Mouse (Mus musculus) forebrain, postnatal 0 days (tissue): Measurements from ENCODE around the gene Sema4a. TPM values are rescaled to one million over a fixed set of nuclear protein-coding genes. Genes with fewer than 3 reads are reported as not detected.

Source experiments
- ATAC-seq: fragments of 200-750 bp; cut with Nextera tagmentation; 2 replicates; pipeline ENCODE4 v1.8.0; 2017; ENCODE audit warnings: mild to moderate bottlenecking, moderate library complexity
- DNase-seq: peaks from one replicate; pipeline ENCODE4 v3.0.0-alpha.2; 2015
- H3K27ac ChIP-seq: fragments of 300-500 bp; sonication (generic); 2 replicates; pipeline ENCODE4 v1.5.1; 2014; ENCODE audit warnings: low read depth, mild to moderate bottlenecking, antibody characterized with exemption, low read length, moderate library complexity, mixed read lengths
- H3K27me3 ChIP-seq: fragments of 300-500 bp; sonication (generic); 2 replicates; pipeline ENCODE4 v1.6.1; 2014; ENCODE audit warnings: mild to moderate bottlenecking, low read length, mixed read lengths; ENCODE audit not compliant: insufficient read depth
- H3K36me3 ChIP-seq: fragments of 300-500 bp; sonication (generic); 2 replicates; pipeline ENCODE4 v1.6.1; 2014; ENCODE audit warnings: mild to moderate bottlenecking, moderate library complexity; ENCODE audit not compliant: insufficient read depth
- H3K4me1 ChIP-seq: fragments of 300-500 bp; sonication (generic); 2 replicates; pipeline ENCODE4 v1.6.1; 2014; ENCODE audit warnings: antibody characterized with exemption; ENCODE audit not compliant: insufficient read depth
- H3K4me2 ChIP-seq: fragments of 300-500 bp; sonication (generic); 2 replicates; pipeline ENCODE4 v1.6.1; 2014; ENCODE audit warnings: low read depth, mild to moderate bottlenecking, moderate library complexity
- H3K4me3 ChIP-seq: fragments of 300-500 bp; sonication (generic); 2 replicates; pipeline ENCODE4 v1.5.1; 2014; ENCODE audit warnings: low read depth, low read length, mixed read lengths
- H3K9ac ChIP-seq: fragments of 300-500 bp; sonication (generic); 2 replicates; pipeline ENCODE4 v1.6.1; 2014; ENCODE audit warnings: mild to moderate bottlenecking
- H3K9me3 ChIP-seq: fragments of 300-500 bp; sonication (generic); 2 replicates; pipeline ENCODE4 v1.6.1; 2016; ENCODE audit warnings: low read length
- CTCF ChIP-seq: sonication (generic); IDR thresholded peaks from 2 replicates; pipeline ENCODE4 v1.5.1; 2016; ENCODE audit warnings: antibody characterized with exemption, control low read depth, low read depth
- WGBS: fragments of 180-500 bp; shearing (Covaris S2); extraction: QIAGEN DNeasy Blood & Tissue Kit; methylation state at CpG from one replicate; pipeline ENCODE4 v1.1.7; 2014; 5-methylcytosine and 5-hydroxymethylcytosine counted together
- polyA plus RNA-seq: library from polyadenylated mRNA; unstranded; fragments of >200 nt; fragmentation: Nextera tagmentation; extraction: Ambion mirVana; gene quantifications from 2 replicates; pipeline ENCODE4 v1.2.1, GENCODE M21; 2015
- total RNA-seq: library from RNA; depleted of rRNA; stranded (reverse); fragments of >200 nt; gene quantifications from 2 replicates; pipeline ENCODE4 v1.2.3, GENCODE M21; 2014

Sema4a gene
- total and polyA plus RNA-seq, 2 experiments from 2014 or later = 25.8 to 31.5 TPM

GRCm38 (mm10) chr3:88486043-88486442, 25.1 kb upstream of the Sema4a start:
- ATAC-seq (no peak), DNase-seq (no peak)
- TF ChIP-seq CTCF = no peak
- WGBS = 70% methylated on average over 5 of the region's 5 CpGs
- Histone ChIP-seq H3K4me1 (no peaks in the 10 kb centered on the region), H3K4me2 (no peak overlapping the region), H3K9me3 (no peaks in the 10 kb centered on the region), H3K36me3 (peaks cover 38% of the 10 kb centered on the region), H3K27ac (no peak overlapping the region), H3K4me3 (no peak overlapping the region), H3K27me3 (peaks cover 18% of the 10 kb centered on the region), H3K9ac (no peak overlapping the region)

- Histone ChIP-seq H3K4me1 (no peaks in the 10 kb centered on the region), H3K9me3 (no peaks in the 10 kb centered on the region), H3K4me2 (peak overlapping the region; percentile 21; the same call in 1 of the 2 replicates), H3K36me3 (peaks cover 40% of the 10 kb centered on the region), H3K4me3 (no peak overlapping the region), H3K27ac (no peak overlapping the region), H3K9ac (no peak overlapping the region), H3K27me3 (peaks cover 18% of the 10 kb centered on the region)
- ATAC-seq (no peak), DNase-seq (no peak)
- 26% methylated on average over 39 of the region's 39 CpGs for WGBS
- TF ChIP-seq CTCF = no peak
Observed at GRCm38 (mm10) chr3:88484597-88485316, 23.8 kb upstream of the Sema4a start.

DNA sequence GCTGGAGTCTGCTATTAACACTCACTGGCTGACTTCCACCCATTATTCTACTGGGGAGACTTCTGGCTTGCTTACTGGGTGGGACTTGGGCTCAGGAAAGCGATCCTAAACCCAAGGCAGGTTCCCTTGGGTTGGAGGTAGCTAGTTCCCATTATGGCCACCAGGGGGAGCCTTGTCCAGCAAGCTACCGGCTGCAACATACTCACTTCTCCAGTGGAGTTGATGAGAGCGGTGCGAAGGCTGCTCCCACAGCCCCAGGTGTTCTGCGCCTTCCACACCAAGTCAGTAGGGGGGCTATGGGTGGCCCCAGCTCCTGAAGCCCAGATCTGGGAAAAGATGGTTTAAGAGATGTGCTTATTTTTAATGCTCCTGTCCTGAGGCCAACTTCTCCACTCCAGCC, 22.6 kb upstream of the Sema4a start:
- Histone ChIP-seq H3K27me3 (peaks cover 18% of the 10 kb centered on the region), H3K36me3 (peaks cover 40% of the 10 kb centered on the region), H3K27ac (no peak overlapping the region), H3K9me3 (no peaks in the 10 kb centered on the region), H3K4me3 (no peak overlapping the region), H3K4me2 (no peak overlapping the region), H3K4me1 (no peaks in the 10 kb centered on the region), H3K9ac (no peak overlapping the region)
- peak; percentile 84 for DNase-seq
- WGBS = 6% methylated on average over 5 of the region's 5 CpGs
- peak; percentile 97 for TF ChIP-seq CTCF
- ATAC-seq = peak; percentile 73

DNA sequence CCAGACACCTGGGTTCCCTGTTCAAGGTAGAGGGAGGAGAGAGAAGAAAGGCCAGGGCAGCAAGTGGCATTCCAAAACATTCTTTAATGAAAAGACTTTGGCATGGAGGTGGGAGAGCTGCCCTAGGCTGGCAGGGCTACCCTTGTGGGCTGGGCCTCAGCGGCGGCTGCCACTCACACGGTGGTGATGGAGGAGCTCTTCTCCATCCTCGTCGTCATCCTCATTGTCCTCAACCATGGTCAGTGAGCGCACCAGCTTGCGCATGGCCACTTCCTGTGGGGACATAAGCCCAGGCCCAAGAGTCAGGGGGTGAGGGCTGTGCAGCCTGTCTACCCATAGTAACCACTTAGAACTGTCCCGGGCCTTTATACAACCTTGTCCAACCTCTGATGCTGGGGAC, 22.2 kb upstream of the Sema4a start:
- DNase-seq (no peak), ATAC-seq (no peak)
- Histone ChIP-seq H3K4me1 (no peaks in the 10 kb centered on the region), H3K4me2 (no peak overlapping the region), H3K4me3 (no peak overlapping the region), H3K9me3 (no peaks in the 10 kb centered on the region), H3K27ac (no peak overlapping the region), H3K36me3 (peaks cover 40% of the 10 kb centered on the region), H3K27me3 (peaks cover 18% of the 10 kb centered on the region), H3K9ac (no peak overlapping the region)
- 82% methylated on average over 8 of the region's 8 CpGs for WGBS
- no peak for TF ChIP-seq CTCF

DNA sequence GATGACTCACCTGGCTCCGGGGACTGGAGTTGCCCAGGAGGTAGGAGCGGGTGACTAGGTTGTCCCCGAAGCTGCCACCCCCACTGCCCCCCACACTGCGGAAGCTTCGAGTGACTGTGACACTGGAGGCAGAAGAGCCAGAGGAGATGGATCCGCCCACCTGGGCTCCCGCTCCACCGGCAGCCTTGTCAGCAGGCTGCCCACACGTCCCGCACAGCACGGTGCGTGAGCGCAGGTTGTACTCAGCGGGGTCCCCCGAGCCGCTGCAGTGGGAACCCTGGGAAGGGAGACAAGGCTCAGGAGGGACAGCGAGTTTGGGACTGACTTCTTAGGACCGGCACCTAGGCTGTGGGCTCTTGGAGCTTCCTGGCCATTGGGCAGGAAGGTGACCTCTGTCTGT, 21.4 kb upstream of the Sema4a start:
- ATAC-seq = no peak
- TF ChIP-seq CTCF = no peak
- Histone ChIP-seq H3K27me3 (peaks cover 18% of the 10 kb centered on the region), H3K27ac (no peak overlapping the region), H3K9ac (no peak overlapping the region), H3K4me2 (no peak overlapping the region), H3K4me3 (no peak overlapping the region), H3K9me3 (no peaks in the 10 kb centered on the region), H3K36me3 (peaks cover 34% of the 10 kb centered on the region), H3K4me1 (no peaks in the 10 kb centered on the region)
- WGBS = 37% methylated on average over 18 of the region's 18 CpGs
- no peak for DNase-seq

GRCm38 (mm10) chr3:88481372-88482040, 20.5 kb upstream of the Sema4a start:
- no peak overlapping the region for H3K4me2 ChIP-seq
- no peak for TF ChIP-seq CTCF
- H3K4me1 ChIP-seq = no peaks in the 10 kb centered on the region
- H3K36me3 ChIP-seq = peaks cover 28% of the 10 kb centered on the region
- whole genome bisulfite sequencing = 60% methylated on average over 8 of the region's 8 CpGs
- H3K27ac ChIP-seq = no peak overlapping the region
- H3K27me3 ChIP-seq = peaks cover 18% of the 10 kb centered on the region
- ATAC-seq = no peak
- no peak for DNase-seq
- no peak overlapping the region for H3K4me3 ChIP-seq
- no peak overlapping the region for H3K9ac ChIP-seq
- H3K9me3 ChIP-seq = no peaks in the 10 kb centered on the region

GRCm38 (mm10) chr3:88480679-88481078, 19.7 kb upstream of the Sema4a start:
- H3K9me3 ChIP-seq = no peaks in the 10 kb centered on the region
- no peak for TF ChIP-seq CTCF
- H3K27ac ChIP-seq = no peak overlapping the region
- ATAC-seq (no peak), DNase-seq (no peak)
- peaks cover 20% of the 10 kb centered on the region for H3K36me3 ChIP-seq
- H3K4me2 ChIP-seq = no peak overlapping the region
- 92% methylated on average over 5 of the region's 5 CpGs for WGBS
- peaks cover 15% of the 10 kb centered on the region for H3K27me3 ChIP-seq
- H3K9ac ChIP-seq = no peak overlapping the region
- no peaks in the 10 kb centered on the region for H3K4me1 ChIP-seq
- H3K4me3 ChIP-seq = no peak overlapping the region
